Mouse (Mus musculus) cortical plate, adult 2 months (tissue): ENCODE measurements around the gene Cbfa2t3. TPM values are rescaled to one million over a fixed set of nuclear protein-coding genes. Genes with fewer than 3 reads are reported as not detected.

Experiments
- H3K27ac ChIP-seq: fragments of 200-500 bp; 2 replicates; pipeline ENCODE4 v1.5.1; 2012; ENCODE audit warnings: low read length, control low read depth, inconsistent platforms; ENCODE audit not compliant: insufficient read depth
- H3K4me1 ChIP-seq: fragments of 200-500 bp; 2 replicates; pipeline ENCODE4 v1.6.1; 2011; ENCODE audit warnings: low read length; ENCODE audit not compliant: control insufficient read depth, insufficient read depth
- H3K4me3 ChIP-seq: fragments of 200-500 bp; 2 replicates; pipeline ENCODE4 v1.5.1; 2011; ENCODE audit warnings: mild to moderate bottlenecking, low read length, control low read depth; ENCODE audit not compliant: insufficient read depth
- CTCF ChIP-seq: fragments of 200-500 bp; IDR thresholded peaks from 2 replicates; pipeline ENCODE4 v1.5.1; 2011; ENCODE audit warnings: mild to moderate bottlenecking, control low read depth, low read length; ENCODE audit not compliant: insufficient read depth; ENCODE audit errors: extremely low read depth
- POLR2A ChIP-seq: fragments of 200-500 bp; IDR thresholded peaks from 2 replicates; pipeline ENCODE4 v1.6.1; 2011; ENCODE audit warnings: mild to moderate bottlenecking, low read length, control low read depth; ENCODE audit not compliant: insufficient read depth; ENCODE audit errors: extremely low read depth
- polyA plus RNA-seq: library from polyadenylated mRNA; depleted of rRNA; stranded (reverse); fragments of >200 nt; gene quantifications from 2 replicates; pipeline ENCODE4 v1.2.3, GENCODE M21; 2012

Gene Cbfa2t3
- polyA plus RNA-seq, 1 experiment, result 9.1 TPM

- peak overlapping the region; percentile 87 for H3K27ac ChIP-seq
- no peak for TF ChIP-seq POLR2A
- TF ChIP-seq CTCF, result no peak
- H3K4me3 ChIP-seq, result peak overlapping the region; percentile 84
- H3K4me1 ChIP-seq, result peaks cover 5% of the 10 kb centered on the region
Observed at GRCm38 (mm10) chr8:122677481-122678021, 21.4 kb downstream of the Cbfa2t3 start.

GRCm38 (mm10) chr8:122676621-122677480 lies 22.1 kb downstream of the Cbfa2t3 start:
- Histone ChIP-seq H3K4me3 (peak overlapping the region; percentile 84), H3K4me1 (peaks cover 5% of the 10 kb centered on the region), H3K27ac (peak overlapping the region; percentile 87)
- TF ChIP-seq POLR2A (no peak), CTCF (no peak)

GRCm38 (mm10) chr8:122675596-122676420 lies 23.1 kb downstream of the Cbfa2t3 start:
- H3K4me3 ChIP-seq, result peak overlapping the region; percentile 84
- H3K4me1 ChIP-seq, result peaks cover 5% of the 10 kb centered on the region
- peak overlapping the region; percentile 38; the same call in 1 of the 2 replicates for H3K27ac ChIP-seq
- TF ChIP-seq CTCF (no peak), POLR2A (no peak)

- H3K4me3 ChIP-seq, result no peak overlapping the region; the same call in 1 of the 2 replicates
- TF ChIP-seq POLR2A (no peak), CTCF (0 out of 2 replicates have a peak, but pooled peaks have one; percentile 12)
- peaks cover 5% of the 10 kb centered on the region for H3K4me1 ChIP-seq
- H3K27ac ChIP-seq, result no peak overlapping the region
Observed at GRCm38 (mm10) chr8:122674999-122675398, 23.9 kb downstream of the Cbfa2t3 start.

GRCm38 (mm10) chr8:122673989-122674388 lies 24.9 kb downstream of the Cbfa2t3 start:
- TF ChIP-seq POLR2A (no peak), CTCF (no peak)
- Histone ChIP-seq H3K27ac (no peak overlapping the region), H3K4me3 (no peak overlapping the region), H3K4me1 (peaks cover 5% of the 10 kb centered on the region)

GRCm38 (mm10) chr8:122671894-122672293 lies 27.0 kb downstream of the Cbfa2t3 start:
- no peak overlapping the region for H3K4me3 ChIP-seq
- peaks cover 5% of the 10 kb centered on the region for H3K4me1 ChIP-seq
- TF ChIP-seq POLR2A, result no peak
- no peak for TF ChIP-seq CTCF
- H3K27ac ChIP-seq, result no peak overlapping the region

GRCm38 (mm10) chr8:122670718-122671117 lies 28.2 kb downstream of the Cbfa2t3 start:
- Histone ChIP-seq H3K27ac (no peak overlapping the region), H3K4me3 (no peak overlapping the region), H3K4me1 (peaks cover 8% of the 10 kb centered on the region)
- TF ChIP-seq CTCF, result no peak
- TF ChIP-seq POLR2A, result no peak

- TF ChIP-seq CTCF, result no peak
- TF ChIP-seq POLR2A, result no peak
- Histone ChIP-seq H3K27ac (no peak overlapping the region), H3K4me3 (no peak overlapping the region), H3K4me1 (peaks cover 6% of the 10 kb centered on the region)
Observed at GRCm38 (mm10) chr8:122670001-122670400, 28.9 kb downstream of the Cbfa2t3 start.

- no peak overlapping the region for H3K4me3 ChIP-seq
- TF ChIP-seq POLR2A (no peak), CTCF (no peak)
- peaks cover 8% of the 10 kb centered on the region for H3K4me1 ChIP-seq
- H3K27ac ChIP-seq, result no peak overlapping the region
Observed at GRCm38 (mm10) chr8:122669370-122669769, 29.5 kb downstream of the Cbfa2t3 start.
